Mouse (Mus musculus): ENCODE measurements around the gene Impg1. TPM values are rescaled to one million over a fixed set of nuclear protein-coding genes. Genes with fewer than 3 reads are reported as not detected.

Gene Impg1
- total RNA-seq, 2 experiments from 2014 or later: not detected

GRCm38 (mm10) chr9:80296086-80296485 is 169.2 kb downstream of the Impg1 start:
- ATAC-seq (replicated peaks; ENCODE audit: poor library complexity, severe bottlenecking): no peak

DNA sequence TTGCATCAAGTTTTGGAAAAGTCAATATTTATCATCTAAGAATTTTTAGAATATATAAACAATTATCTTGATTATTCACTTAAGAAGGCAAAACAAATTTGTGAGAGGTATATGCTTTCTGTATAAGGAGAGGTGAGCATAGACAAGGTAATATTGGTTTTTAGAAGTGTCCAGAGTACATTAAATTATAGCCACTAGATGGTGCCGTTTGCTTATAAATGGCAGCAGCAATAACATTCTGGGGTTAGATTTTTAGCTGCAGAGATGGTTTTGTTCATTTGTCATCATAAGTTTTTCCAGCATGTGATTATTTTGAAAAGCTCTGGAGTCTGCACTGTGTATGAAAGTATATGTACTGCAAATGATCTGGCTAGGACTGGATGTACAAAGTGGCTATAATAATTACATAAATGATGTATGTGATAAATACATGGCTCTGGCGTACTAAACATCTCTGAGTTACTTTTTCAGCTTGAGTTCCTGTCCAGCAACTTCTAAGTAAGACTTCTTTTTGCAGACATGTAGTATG is 172.2 kb downstream of the Impg1 start:
- no peak; the same call in 1 of the 2 replicates for ATAC-seq (replicated peaks; ENCODE audit: poor library complexity, severe bottlenecking)

GRCm38 (mm10) chr9:80286845-80287244 is 178.4 kb downstream of the Impg1 start:
- ATAC-seq (replicated peaks; ENCODE audit: poor library complexity, severe bottlenecking): no peak

GRCm38 (mm10) chr9:80284539-80285174 is 180.6 kb downstream of the Impg1 start:
- no peak for ATAC-seq (replicated peaks; ENCODE audit: poor library complexity, severe bottlenecking)

GRCm38 (mm10) chr9:80282426-80282825 is 182.9 kb downstream of the Impg1 start:
- no peak for ATAC-seq (replicated peaks; ENCODE audit: poor library complexity, severe bottlenecking)

DNA sequence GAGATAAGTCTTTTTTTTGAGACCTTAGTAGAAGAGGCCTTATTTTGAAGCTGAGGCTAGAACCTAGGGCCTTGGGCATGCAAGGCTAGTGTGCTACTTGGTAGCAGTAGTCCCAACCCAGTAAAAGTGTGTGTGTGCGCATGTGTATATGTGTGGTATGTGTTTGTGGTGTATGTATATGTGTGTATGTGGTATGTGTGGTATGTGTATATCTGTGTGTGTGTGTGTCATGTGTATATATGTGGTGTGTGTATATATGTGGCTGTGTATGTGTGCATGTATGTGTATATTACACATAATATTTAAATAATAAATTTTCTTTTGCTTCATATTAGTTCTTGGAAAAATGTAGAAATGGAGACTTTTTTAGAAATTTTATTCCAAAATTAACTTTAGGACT is 184.6 kb downstream of the Impg1 start:
- no peak for ATAC-seq (replicated peaks; ENCODE audit: poor library complexity, severe bottlenecking)

GRCm38 (mm10) chr9:80277770-80278169 is 187.5 kb downstream of the Impg1 start:
- no peak for ATAC-seq (replicated peaks; ENCODE audit: poor library complexity, severe bottlenecking)

- no peak for ATAC-seq (replicated peaks; ENCODE audit: poor library complexity, severe bottlenecking)
Observed at GRCm38 (mm10) chr9:80277157-80277556, 188.1 kb downstream of the Impg1 start.

- no peak for ATAC-seq (replicated peaks; ENCODE audit: poor library complexity, severe bottlenecking)
Observed at GRCm38 (mm10) chr9:80275772-80276134, 189.5 kb downstream of the Impg1 start.

DNA sequence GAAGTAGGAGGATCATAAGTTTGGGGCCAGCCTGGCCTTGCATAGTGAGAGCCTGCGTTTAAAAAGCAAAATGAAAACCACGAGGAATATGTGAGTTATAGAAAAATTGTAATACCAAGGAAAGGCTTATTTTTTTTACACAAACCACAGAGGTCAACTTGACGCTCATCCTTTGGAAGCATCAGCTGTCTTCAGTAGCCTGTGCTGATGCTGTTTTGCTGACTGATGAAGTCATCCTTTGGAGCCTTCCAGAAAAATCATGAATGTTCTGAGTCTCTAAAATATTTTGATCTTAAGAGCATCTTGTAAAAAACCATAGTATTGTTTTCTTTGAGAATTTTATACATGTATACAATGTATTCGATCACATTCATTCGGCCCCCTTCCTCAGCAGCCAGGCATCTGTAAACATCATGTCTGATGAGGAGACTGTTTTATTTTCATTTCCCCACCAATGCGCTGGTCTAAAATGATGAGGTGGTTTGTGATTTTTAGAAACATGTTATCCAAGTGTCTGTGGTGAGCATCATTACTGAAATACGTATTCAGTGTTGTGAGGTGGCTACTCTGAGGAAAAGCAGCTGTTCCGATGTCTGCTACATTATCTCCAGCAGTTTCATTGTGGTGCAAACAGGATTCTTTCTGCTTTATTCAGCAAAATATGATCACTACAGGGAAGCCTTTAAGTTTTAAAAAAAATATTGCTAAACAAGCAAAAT is 190.1 kb downstream of the Impg1 start:
- no peak for ATAC-seq (replicated peaks; ENCODE audit: poor library complexity, severe bottlenecking)

DNA sequence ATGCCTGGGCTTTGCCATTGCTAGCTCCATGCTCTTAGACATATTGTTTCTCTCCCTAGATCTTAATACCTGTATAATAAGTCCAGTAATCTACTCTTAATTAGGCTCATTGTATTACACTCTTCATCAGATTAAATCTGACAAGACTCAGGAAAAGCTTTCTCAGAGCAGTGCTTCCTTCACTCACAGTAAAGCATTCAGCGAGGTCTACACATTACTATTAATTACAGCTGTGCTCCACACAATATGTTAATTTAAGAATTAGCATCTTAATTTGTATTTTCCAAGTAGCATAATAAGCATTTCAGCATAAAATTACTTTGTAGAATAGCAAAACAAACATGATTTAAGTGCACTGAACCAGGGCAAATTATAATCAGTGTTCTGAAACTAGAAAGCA is 192.3 kb downstream of the Impg1 start:
- no peak for ATAC-seq (replicated peaks; ENCODE audit: poor library complexity, severe bottlenecking)

DNA sequence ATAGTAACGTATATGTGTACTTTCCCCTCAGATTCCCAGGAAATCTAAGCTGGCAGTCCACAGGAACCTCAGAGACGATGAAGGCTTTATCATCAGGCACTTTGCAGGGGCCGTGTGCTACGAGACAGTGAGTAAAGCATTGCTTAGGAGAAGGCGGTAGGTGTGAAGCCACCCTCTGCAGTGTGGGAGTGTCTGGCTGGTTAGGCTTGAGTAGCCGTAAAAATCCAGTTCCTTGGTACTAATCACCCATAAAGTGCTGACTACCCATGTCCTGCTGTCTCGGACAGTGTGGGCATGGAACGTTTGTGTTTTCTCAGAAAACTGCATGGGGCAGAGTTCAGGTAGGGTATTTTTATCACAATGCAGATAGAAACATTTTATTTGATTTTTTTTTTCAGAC is 195.7 kb downstream of the Impg1 start:
- ATAC-seq (replicated peaks; ENCODE audit: poor library complexity, severe bottlenecking): no peak

GRCm38 (mm10) chr9:80266507-80266906 is 198.8 kb downstream of the Impg1 start:
- peak; percentile 83 for ATAC-seq (replicated peaks; ENCODE audit: poor library complexity, severe bottlenecking)

- 0 out of 2 replicates have a peak, but pooled peaks have one; percentile 20 for ATAC-seq (replicated peaks; ENCODE audit: poor library complexity, severe bottlenecking)
Observed at GRCm38 (mm10) chr9:80266086-80266485, 199.2 kb downstream of the Impg1 start.
